Mouse (Mus musculus): ENCODE results near the gene Btbd9.

The Btbd9 gene

DNA sequence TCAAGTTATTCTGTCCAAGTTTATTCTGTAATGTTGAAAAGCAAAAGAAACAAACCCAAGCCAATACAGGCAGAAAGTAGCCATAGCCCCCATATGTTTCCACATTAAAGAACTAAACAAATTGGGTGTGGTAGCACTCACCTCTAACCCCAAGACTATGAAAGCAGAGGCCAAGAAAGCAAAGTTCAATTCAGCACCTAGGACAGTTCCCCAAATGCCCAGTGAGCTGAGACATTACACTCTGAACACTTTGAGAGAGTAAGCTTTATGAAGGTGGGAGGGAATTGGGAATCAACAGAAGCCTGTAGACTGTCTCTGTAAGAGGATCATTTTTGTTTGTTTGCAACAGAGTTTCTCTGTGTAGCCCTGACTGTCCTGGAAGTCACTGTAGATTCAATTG, 186.6 kb downstream of the Btbd9 start:
- DNase-seq (ENCODE audit: low spot score) = no peak

DNA sequence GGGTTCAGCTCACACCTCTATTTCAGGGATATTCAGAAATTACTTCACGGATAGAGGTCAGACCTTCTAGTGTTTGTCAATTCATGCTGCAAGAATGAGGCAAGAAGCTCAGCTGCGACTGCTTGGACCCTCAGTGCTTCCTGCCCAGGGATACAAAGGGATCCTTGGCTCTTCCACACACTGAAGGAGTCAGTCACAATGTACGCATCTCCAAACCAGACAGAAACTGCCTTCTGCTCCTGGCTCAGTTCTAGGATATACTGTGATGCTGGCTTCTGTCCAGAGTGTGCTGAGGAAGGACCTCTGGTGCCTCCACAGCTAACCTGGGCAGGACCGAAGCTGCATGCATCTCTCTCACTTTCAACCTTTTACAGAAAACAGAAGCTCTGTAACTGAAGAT, 187.5 kb downstream of the Btbd9 start:
- no peak for DNase-seq (ENCODE audit: low spot score)

DNA sequence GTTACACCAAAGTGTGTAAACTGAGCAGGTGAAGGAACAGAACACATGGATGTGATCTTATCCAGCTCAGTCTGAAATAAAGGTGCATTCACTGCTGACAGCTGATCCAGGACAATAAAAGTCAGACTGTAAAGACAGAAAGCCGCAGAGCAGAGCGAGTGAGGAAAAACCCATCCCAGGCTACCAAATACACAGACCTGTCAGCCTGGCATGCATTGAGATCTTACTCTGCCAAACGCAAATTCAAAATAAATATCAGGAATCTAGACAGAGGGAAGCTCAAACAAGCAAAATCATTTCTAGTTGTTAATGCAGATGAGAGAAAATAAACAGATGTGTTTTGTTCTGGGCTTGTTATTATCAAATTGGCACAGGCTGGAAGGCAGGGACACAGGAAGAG, 187.9 kb downstream of the Btbd9 start:
- DNase-seq (ENCODE audit: low spot score) = no peak

DNA sequence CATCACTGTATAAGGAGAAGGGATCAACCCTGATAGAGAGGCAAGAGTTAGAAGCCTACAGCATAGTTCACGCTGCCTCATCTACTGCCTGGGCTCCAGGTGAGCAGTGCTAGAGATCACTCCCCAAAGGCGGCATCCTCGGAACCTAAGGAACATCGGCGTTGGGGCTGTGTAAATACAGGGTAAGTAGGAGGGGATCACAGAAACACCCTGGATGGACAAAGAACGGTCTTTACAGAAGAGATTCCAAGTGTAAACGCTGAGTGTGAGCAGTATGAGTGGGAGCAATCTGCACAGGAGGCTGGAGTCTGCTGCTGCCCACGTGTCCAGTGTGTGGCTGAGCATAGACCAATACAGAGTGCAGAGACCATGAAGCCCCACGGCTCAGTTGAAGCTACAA, 190.0 kb downstream of the Btbd9 start:
- DNase-seq (ENCODE audit: low spot score) = no peak

DNA sequence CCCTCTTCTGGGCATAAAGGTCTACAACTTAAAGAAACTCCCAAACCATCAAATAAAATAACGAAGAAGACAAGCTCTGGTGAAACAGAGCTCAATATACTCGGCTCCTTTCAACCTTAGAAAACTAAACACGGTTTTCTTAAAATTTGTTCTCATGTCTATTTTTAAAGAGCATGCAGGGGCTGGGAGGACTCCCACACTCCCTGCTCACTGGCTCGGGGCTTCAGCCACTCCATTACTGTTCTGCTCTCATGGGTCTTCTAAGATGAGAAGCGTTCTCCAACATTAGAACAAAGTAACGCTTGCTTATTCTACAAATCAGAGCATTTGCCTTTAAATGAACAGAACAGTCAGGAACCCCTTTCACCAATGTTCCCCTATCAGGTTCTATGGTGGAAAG, 192.6 kb downstream of the Btbd9 start:
- DNase-seq (ENCODE audit: low spot score) = no peak

DNA sequence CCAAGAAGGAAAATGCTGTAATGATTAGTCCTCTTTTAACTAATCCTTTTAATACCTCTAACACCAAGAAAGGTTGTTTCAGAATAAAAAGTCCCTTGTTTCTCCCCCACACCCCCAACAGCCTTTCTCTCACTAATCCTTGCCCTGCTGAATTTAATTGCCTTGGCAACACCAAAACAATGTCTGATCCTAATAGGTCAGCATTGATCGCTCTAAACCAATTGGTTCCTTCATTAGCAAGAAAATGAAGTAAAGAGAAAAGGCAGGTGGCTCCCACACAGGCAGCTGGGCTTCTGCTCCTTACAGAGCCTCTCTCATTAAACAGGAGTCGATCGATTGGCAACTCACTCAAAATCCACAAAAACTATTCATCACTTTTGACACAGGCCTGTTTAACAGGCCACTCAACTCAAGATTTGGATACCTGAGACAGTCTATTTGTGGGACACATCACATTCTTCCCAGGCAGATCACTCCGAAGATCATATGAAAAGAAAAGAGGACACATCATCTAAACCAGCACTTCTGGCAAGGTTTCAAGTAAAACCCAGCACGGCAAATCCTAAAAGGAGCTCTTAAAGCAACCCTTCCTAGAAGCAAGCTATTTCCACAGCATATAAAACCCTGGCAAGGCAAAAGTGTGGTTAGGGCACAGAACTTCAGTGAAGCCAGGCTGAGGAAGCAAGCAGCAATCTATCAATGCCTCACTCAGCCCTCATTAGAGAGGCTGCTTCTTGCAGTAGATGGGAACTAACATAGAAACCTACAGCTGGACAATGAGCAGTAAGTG, 197.9 kb downstream of the Btbd9 start:
- DNase-seq (ENCODE audit: low spot score) = no peak

DNA sequence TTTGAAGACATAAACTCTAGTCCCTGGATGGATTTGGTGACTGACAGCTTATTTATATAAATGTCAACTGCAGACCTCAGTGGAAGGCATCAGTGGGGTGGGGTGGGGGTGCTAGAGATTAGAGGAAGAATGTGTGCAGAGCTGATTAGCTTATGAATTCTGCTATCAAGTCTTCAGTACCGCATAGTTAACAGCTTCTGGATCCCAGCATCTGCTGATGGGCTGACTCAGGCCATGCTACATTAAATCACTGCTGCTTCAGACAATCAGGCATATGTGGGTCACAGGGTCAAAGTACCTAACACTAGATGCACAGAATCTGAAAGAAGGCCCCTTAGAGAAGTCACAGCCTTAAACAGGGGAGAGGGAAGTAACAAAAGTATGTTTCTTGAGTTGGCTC, 198.5 kb downstream of the Btbd9 start:
- no peak for DNase-seq (ENCODE audit: low spot score)

DNA sequence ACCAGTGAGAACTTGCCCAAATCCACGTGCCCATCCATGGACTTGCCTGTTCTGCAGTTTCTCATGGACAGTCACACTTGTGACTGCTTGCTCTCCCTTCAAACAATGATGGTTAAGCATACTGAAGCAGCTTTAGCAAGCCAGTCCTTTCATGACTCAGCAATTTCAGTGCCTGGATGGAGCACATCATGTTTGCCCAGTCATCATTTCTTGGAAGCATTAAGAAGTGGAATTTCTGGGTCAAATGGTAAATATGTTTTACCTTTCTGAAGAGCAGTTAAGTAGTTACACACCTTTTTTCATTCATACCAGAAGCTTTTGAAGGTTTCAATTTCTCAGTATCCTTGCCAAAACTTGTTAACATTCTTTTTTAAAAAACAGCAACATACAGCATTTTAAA, 201.2 kb downstream of the Btbd9 start:
- no peak for DNase-seq (ENCODE audit: low spot score)

DNA sequence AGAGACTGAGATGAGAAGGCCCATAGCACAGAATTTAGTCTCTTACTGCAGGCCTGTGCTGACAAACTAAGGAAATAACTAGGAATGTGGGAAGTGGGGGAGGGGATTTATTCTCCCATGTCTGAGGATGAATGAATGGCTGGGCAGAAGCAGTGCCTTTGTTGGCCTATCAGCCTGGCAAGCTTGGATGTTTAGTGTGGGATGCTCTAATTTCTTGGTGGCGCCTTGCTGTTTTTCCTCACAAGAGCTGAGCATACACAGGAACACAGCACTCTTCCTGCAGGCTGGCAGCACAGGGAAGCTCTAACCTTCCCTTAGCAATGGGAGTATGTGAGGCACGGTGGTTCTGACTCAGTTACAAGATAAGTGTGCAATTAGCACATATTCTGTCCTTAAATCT, 207.7 kb downstream of the Btbd9 start:
- no peak for DNase-seq (ENCODE audit: low spot score)

DNA sequence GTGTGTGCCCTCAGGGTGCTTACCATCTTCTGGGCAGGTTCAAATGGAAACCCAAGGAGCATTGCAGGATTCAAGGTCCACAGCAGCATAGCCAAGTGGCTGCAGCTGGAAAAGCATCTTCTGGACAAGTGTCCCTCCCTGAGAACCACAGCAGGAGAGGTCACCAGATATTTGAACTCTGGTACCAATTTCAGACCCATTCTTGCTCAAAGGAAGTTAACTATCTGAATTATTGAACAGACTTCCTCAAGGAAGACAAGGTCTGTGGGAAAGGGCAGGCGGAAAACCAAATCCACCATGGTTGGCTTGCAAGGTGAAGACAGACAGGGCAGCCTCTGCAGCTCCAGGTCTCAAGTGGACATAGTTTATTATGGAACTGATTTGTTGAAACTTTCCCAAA, 211.6 kb downstream of the Btbd9 start:
- DNase-seq (ENCODE audit: low spot score) = no peak

DNA sequence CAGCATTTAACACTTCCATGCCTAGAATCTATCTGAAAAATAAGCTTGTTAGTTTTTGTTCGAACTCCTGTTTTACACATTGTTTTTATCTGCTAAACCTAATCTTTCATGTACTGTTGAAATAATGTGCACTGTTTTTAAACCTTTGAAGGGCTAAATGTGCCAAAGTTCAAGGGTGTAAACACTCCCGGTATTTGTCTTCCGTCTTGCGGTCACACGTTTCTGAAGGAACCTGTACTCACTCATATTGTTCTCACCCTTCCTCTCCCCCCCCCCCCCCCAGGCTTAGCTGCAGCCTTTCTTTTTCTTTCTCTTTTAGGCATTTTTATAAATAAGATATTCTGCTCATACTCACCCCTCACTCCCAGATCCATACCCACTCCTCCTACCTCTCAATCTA, 212.9 kb downstream of the Btbd9 start:
- no peak for DNase-seq (ENCODE audit: low spot score)

DNA sequence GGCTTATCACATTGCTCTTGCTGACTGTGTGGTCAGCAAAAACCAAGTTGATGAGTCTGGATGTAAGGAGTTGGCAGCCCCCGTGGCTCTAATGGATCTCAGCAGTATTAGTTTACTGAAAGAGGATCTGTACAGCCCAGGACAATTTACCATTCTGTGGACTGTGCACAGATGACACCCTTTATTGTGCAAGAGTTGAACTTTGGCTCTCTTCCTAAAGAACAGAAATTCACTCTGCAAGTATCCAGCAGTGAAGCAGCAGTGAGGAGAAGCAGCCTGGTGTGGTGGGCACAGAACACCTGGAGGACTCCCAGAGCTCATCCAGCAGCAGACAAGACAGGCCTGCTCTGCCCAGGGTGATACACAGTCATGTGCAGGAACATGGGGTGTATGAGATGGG, 215.6 kb downstream of the Btbd9 start:
- no peak for DNase-seq (ENCODE audit: low spot score)

DNA sequence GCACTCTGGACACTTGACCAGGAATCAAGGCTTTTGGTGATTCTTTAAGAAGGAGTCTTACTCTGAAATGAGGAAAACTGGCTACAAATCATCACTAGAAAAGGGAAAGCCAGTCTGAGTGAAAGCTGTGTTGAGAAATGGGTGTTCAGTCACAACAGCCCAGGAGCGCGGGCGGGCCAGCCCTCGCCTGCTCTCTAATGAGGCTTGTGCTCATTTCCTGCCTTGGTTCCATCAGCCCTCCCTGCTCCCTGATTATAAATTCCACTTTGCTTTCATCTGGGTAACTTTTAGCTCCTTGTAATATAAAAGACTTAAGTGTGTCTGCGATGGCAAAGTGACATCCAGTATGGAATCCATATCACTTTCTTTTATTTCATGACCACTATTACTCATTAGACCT, 216.9 kb downstream of the Btbd9 start:
- DNase-seq (ENCODE audit: low spot score) = no peak

DNA sequence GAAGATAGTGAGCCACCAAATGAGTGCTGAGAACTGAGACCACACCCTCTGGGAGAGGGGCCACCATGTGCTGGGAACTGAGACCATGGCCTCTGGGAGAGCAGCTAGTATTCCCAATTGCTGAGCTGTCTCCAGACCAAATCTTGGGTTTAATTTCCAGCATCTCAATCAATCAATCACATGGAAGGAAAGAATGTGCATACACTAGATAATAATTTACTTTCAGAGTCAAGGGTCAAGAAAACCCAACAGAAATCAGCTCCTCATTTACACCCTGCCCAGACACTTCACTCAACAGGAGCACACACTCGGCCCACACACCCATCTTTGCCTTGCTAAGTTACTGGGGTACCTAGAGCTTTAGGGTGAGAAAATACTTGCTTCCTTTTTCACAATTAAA, 220.9 kb downstream of the Btbd9 start:
- DNase-seq (ENCODE audit: low spot score) = no peak

DNA sequence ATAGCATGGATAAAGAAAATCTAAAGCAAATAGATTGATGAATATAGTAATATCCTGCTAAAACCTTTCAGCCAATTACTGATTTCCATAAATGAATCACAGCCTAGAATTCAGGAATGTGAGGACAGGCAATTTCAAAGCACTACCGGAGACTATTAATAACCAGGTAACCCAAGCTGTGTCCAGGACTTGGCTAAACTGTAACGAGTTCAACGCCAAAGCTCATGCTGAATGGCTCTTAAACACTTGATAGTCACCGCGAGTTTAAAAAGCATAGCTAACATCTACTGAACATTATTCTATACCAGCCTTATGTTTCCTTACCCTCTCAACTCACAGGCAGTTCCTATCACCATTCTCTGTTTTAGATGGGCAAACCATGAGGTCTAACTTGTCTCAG, 221.9 kb downstream of the Btbd9 start:
- DNase-seq (ENCODE audit: low spot score) = no peak

DNA sequence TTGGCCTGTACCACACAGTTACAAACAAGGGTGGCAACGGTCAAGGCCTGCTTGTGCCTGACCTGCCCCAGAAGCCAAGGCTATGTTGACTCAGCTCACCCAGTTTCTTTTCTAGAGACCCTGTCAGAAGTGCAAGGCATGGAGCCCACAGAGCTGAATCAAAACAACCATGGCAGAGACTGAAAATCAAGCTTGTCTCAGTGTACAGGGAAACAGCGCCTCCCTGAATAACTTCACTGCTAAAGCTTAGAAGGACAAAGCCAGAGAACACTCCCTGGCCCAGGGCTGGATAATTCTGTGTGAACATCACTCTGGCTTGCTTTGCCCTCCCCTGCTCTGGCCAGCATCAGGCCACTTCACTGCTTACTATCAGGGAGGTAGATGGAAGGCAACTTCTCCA, 228.3 kb downstream of the Btbd9 start:
- no peak for DNase-seq (ENCODE audit: low spot score)

DNA sequence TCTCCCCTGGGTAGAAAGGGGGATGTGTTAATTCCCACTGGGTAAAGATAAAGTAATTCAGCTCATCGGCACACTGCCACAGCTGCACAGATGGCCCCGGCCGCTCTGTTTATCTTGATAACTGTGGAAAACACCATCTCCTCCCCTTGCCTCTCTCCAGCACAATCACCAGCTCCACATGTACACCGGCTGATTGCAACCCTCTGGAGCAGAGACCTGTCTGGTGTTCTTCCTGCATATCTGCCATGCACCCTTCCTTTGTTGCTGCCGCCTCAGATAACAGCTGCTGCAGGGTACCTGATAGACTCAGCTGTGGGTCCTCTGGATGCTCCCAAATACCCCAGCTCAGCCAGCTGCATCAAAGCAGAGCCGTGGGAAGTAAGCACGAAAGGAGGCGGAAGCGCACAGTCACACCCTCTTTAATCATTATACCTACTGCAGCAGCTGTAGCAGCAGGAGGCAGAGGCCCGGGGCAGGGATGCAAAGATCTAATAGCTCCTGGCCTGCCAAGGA, 229.1 kb downstream of the Btbd9 start:
- no peak for DNase-seq (ENCODE audit: low spot score)

DNA sequence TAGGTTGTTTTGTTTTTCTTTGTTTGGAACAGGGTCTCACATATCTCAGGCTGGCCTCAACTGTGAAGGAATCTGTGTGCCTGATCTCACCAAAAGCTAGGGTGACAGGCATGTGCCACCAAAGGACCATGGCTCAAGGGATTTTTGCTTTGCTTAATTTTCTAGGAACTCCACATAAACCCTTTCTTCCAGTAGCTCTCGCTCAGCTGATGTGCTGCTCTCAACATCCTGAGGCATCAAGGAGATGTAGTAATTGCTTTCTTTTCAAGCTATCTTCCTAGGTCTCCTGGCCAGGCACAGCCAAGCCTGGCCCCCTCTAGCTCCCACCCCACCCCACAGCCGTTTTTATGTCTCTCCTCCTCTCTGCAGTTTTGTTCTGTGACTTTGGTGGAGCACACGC, 231.3 kb downstream of the Btbd9 start:
- DNase-seq (ENCODE audit: low spot score) = no peak

DNA sequence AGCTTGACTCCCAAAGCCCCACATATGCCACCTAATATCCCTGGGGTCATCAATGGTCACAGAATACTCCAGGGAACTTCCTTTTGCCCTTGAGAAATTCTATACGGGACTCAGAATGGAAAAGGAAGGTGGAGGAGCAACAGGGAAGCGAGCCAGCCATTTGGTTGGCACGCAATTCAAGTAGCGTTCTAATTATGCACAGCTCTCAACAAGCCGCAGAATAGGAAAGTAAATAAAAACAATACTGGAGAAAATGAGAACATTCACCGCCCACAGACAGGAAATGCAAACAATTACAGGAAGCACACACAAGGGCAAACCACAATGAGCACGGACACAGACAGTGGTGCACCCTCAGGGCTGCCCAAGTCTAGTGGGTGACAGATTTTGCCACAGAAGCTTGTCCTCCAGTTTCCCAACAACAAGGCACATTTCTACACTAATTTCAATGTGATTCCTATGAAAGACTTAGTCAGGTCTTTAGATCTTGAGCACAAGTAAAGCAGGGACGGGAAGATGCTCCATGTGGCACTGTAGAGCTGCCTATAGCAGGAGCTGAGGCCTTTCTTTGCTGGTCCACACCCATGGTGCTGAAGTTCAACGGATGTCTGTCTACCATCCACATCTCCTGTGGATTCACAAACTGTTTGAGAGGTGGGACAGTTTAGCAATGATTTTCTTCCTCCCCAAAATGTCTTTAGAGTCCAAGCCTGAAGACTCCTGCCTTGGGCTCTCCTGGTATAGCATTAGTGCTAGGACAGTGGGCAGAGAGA, 232.4 kb downstream of the Btbd9 start:
- DNase-seq (ENCODE audit: low spot score) = no peak

DNA sequence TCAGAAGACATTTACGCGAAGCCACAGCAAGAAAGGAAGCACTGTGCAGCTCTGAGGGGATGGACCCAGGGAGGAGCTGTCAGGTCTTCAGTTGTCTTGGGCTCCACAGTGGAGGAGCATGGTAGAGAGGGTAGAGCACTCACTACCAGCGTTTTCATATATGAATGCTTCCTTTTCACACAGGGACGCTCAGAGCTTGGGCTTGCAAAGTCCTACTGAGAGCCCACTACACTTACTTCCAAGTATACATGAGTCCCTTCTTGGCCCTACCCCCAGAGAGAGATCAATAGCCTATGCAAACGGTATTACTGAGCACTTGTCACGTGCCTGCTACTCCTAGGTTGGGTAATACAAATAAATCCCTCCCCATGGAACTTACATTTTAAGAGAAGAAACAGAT, 234.7 kb downstream of the Btbd9 start:
- no peak for DNase-seq (ENCODE audit: low spot score)

DNA sequence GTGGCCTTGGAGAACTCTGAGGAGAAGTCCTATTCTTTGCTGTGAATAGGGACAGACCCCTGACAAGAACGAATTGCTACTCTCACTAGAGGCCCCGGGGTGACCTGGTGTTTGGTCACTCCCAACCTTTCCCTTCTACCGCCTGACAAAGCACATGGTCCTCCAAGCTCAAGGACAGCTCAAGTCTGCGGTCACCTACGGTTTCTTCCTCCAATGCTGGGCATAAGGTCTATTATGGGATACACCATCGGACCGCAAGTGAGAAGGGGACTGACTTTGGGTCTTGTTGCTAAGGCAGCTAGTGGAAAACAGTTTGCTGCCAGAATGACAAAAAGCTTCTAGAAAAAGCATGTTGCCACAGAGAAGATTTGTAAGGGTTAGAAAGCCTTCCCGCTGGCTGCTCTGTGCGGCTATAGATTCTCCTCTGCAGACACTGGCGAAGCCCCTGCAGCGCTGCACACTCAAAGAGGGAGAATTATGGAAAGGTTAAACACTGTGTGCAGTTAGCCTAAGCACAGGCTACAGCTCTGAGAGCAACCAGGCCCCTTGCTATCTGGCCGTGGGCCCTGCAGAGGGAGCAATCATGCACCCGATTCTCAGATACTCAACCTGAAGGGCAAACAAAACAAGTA, 235.7 kb downstream of the Btbd9 start:
- DNase-seq (ENCODE audit: low spot score) = no peak

DNA sequence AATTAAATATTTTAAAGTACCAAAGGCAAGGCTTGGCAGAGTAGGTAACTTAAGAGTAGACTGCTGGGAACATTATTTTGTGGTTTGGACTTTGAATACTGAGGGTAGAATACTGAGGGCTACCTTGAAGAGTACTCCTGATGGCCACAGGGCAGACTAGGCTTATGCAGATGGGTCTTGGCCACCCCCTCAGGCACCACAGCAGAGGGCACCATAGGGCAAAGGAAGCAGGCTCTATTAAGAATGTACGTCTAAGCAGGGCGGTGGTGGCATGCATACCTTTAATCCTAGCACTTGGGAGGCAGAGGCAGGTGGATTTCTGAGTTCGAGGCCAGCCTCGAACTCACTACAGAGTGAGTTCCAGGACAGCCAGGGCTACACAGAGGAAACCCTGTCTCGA, 237.0 kb downstream of the Btbd9 start:
- no peak for DNase-seq (ENCODE audit: low spot score)

DNA sequence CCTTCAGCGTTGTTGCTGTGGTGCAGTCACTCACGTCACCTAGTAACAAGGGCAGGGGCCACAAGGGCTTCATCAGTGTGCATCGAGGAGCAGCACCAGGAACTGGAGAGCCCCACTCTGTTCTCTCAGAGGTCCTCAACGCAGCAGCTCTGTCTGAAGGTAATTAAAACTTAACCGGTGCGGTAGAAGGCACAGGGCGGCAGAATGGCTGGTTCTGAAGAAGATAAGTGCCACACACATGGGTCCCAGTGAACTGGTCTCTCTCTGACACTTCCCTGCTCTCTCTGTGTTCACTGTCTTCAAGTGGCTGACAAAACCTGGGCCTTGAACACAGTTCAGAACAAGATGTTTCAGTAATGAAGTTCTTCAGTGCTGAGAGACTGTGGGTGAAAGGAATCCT, 239.5 kb downstream of the Btbd9 start:
- no peak for DNase-seq (ENCODE audit: low spot score)

Data from left cerebral cortex, adult 11 months (tissue).